ENCODE assay signal across 9 mouse cellular contexts in the genomic region with DNA sequence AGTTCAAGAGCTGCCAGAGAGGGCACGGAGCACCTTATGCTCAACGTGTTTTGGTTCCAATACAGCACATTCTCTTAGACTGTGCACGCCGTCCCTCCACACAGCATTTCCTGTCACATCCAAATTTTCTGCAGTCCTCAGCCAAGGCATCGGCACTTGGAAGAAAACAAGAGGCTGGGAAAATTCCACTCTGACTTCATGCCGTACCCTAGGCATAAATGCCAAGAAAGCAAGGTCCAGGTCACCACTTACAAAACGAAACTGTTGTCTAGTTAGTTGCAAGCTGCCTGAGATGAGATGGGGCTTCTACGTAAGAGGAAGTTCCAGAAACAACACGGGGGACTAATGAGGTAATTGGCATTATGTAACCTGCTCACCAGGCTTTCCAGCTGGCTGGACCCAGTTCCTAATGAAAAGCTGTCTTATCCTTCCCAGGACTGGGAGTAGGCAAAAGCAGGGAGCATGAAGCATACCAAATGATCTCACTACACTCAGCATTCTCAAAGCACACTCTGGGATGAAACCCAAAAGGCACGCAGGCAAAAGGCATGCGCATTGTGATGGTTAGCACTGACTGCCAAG.
A peak's percentile ranks its signal among the peaks of the same experiment; 100 is the strongest.
DNase-seq lines count a peak whose midpoint lies in the region; ATAC-seq lines count a peak whose summit lies in the region.
"Had no signal": no experiment of that assay in that cellular context is flagged by ENCODE, and none has a peak within 500 bp of the region (broad histone marks: within the 10 kb centered on the region; RNA-seq: fewer than 3 reads in every experiment).

No protein-coding gene starts in this region.

- no peak overlapping the region for H3K4me3 ChIP-seq in liver, embryonic 11.5 days (ENCODE audit: low read depth, low read length)

- WGBS in liver, embryonic 11.5 days: 74% methylated on average over 11 of the region's 11 CpGs

- H3K4me2 ChIP-seq in liver, embryonic 11.5 days: no peak overlapping the region

- intact Hi-C loops in gastrocnemius, postnatal 14 days (cut with DNase I; ENCODE audit: low total_unique reads): loop anchor here (10.0 kb wide), 1 partner anchor 695 kb away; no protein-coding TSS in a partner anchor

- H3K27me3 ChIP-seq in liver, embryonic 11.5 days (replicated peaks; ENCODE audit: control insufficient read depth, insufficient read depth, low read length): no peaks in the 10 kb centered on the region

- H3K27ac ChIP-seq in liver, embryonic 11.5 days (ENCODE audit: low read depth, low read length): no peak overlapping the region
- H3K27ac ChIP-seq: liver, embryonic 14.5 days had no signal

- no peaks in the 10 kb centered on the region for H3K9me3 ChIP-seq in liver, embryonic 11.5 days (ENCODE audit: control insufficient read depth, low read length)

- H3K36me3 ChIP-seq in liver, embryonic 11.5 days (ENCODE audit: control insufficient read depth, insufficient read depth, low read length): no peaks in the 10 kb centered on the region

- peak; percentile 26 for DNase-seq in retina, postnatal 1 day
- no peak for DNase-seq in retina, embryonic 14.5 days (ENCODE audit: low spot score)
- peak; percentile 91 for DNase-seq in cerebellum, adult 11-12 months
- peak; percentile 27 for DNase-seq in gastrocnemius, postnatal 14 days
- peak; percentile 64 to 83 for DNase-seq in layer of hippocampus, adult 18-20 months (ENCODE audit: low spot score in 2 of 2)
- peak; percentile 56 for DNase-seq in lung, postnatal 36 days
- no peak for DNase-seq in urinary bladder, adult 18-20 months (ENCODE audit: low spot score in 2 of 2)
- no peak for DNase-seq in liver, embryonic 11.5 days (ENCODE audit: low spot score)

- no peak overlapping the region for H3K9ac ChIP-seq in liver, embryonic 11.5 days (ENCODE audit: low read depth, low read length)
- H3K9ac ChIP-seq: liver, embryonic 14.5 days had no signal

- no peaks in the 10 kb centered on the region for H3K4me1 ChIP-seq in liver, embryonic 11.5 days (replicated peaks; ENCODE audit: control insufficient read depth, insufficient read depth, low read length)

- ATAC-seq in liver, embryonic 11.5 days (replicated peaks; ENCODE audit: low FRiP score): no peak

Comparison
In these comparisons a context has a peak if more than half of its experiments do, and no peak if none do; other contexts are left out.
1. DNase-seq: peak in retina, postnatal 1 day (single experiment), cerebellum, adult 11-12 months (single experiment), gastrocnemius, postnatal 14 days (single experiment), layer of hippocampus, adult 18-20 months (2 of 2) and lung, postnatal 36 days (single experiment); none in retina, embryonic 14.5 days (single experiment), urinary bladder, adult 18-20 months (0 of 2) and liver, embryonic 11.5 days (single experiment).